ENCODE assay signal across 8 mouse cellular contexts in the genomic region with DNA sequence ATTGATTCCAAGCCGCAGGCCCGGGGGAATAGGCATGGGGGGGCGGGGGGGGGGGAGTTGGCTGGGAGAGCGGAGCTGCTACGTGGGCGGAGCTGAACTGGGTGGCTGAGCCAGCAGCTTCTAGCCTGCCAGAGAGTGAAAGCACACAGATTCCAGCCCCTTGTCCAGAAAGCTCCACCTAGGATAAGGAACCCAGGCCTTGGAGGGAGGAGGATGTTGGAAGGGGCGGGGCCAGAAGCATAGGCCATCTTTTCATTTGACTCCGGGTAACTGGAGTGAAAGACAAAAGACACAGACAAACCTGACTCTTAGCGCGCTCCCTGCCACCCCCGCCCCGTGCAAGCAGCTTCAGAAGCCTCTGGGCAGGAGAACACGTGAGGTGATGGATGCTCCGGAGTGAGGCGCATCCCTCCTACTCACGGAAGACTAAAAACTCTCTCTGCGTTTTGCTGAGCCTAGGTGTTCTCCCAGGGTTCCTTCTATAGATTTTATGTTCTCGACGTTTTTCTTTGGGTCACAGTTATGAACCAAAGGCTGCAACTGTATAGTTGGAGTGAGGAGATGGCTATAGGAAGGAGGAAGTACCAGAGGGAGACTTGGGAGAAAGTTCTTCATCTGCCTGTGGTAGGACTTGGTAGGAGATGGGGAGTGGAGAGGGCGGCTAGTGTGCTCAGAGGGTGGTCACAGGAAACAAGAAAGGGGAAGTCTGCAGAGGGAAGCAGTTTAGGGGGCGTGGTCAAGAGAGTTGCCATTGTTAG.
DNase-seq lines count a peak whose midpoint lies in the region; ATAC-seq and TF ChIP-seq lines count a peak whose summit lies in the region.

No protein-coding gene starts in this region.

- TF ChIP-seq CTCF in liver, postnatal 0 days (IDR thresholded peaks at IDR 0.05; ENCODE audit: low read depth) = no peak

- peak; percentile 44 for DNase-seq in CD4-positive helper T cell, adult 2 months (ENCODE audit: low read depth, low spot score)
- peak; percentile 86 for DNase-seq in brain, adult 2 months (ENCODE audit: low read depth, low spot score)
- peak; percentile 79 to 82 for DNase-seq in heart, postnatal 10 days
- peak; percentile 80 to 87 for DNase-seq in kidney, postnatal 4 days
- peak; percentile 42 for DNase-seq in liver, postnatal 0 days
- DNase-seq in testis, postnatal 14 days (ENCODE audit: low spot score) = peak; percentile 75

- no peak for TF ChIP-seq EP300 in liver, postnatal 0 days (IDR thresholded peaks at IDR 0.05; ENCODE audit: low read depth)

- under 1% methylated on average over 21 of the region's 21 CpGs for WGBS in forebrain, embryonic 13.5 days
- 2% methylated on average over 20 of the region's 21 CpGs for WGBS in liver, postnatal 0 days (ENCODE audit: insufficient replicate concordance)
- WGBS in neural tube, embryonic 13.5 days = under 1% methylated on average over 21 of the region's 21 CpGs

- peak overlapping the region; percentile 70 for H3K4me2 ChIP-seq in forebrain, embryonic 13.5 days
- peak overlapping the region; percentile 53 for H3K4me2 ChIP-seq in liver, postnatal 0 days (ENCODE audit: low read depth, low read length)
- H3K4me2 ChIP-seq in neural tube, embryonic 13.5 days = peak overlapping the region; percentile 72

- ATAC-seq in forebrain, embryonic 13.5 days = peak; percentile 93
- ATAC-seq in liver, postnatal 0 days = peak; percentile 73
- ATAC-seq in neural tube, embryonic 13.5 days (ENCODE audit: low read depth) = peak; percentile 93

- H3K4me1 ChIP-seq in forebrain, embryonic 13.5 days = peaks cover 17% of the 10 kb centered on the region
- H3K4me1 ChIP-seq in liver, postnatal 0 days (ENCODE audit: insufficient read depth) = 0 out of 2 replicates have a peak, but pooled peaks cover 6% of the 10 kb centered on the region
- peaks cover 26% of the 10 kb centered on the region for H3K4me1 ChIP-seq in neural tube, embryonic 13.5 days (replicated peaks)

- H3K27ac ChIP-seq in forebrain, embryonic 13.5 days = peak overlapping the region; percentile 62
- H3K27ac ChIP-seq in liver, postnatal 0 days (ENCODE audit: low read depth) = no peak overlapping the region
- peak overlapping the region; percentile 63 for H3K27ac ChIP-seq in neural tube, embryonic 13.5 days (replicated peaks)

- H3K4me3 ChIP-seq in forebrain, embryonic 13.5 days = peak overlapping the region; percentile 41
- peak overlapping the region; percentile 11 for H3K4me3 ChIP-seq in liver, postnatal 0 days (ENCODE audit: low read depth, low read length)
- H3K4me3 ChIP-seq in neural tube, embryonic 13.5 days = peak overlapping the region; percentile 38

- H3K9ac ChIP-seq in forebrain, embryonic 13.5 days = peak overlapping the region; percentile 58
- no peak overlapping the region for H3K9ac ChIP-seq in liver, postnatal 0 days (replicated peaks)
- peak overlapping the region; percentile 66 for H3K9ac ChIP-seq in neural tube, embryonic 13.5 days

- intact Hi-C loops in heart, postnatal 10 days (cut with DNase I) = loop anchor here (5.0 kb wide), 2 partner anchors 51 to 81 kb away; no protein-coding TSS in a partner anchor

- H3K36me3 ChIP-seq in forebrain, embryonic 13.5 days (ENCODE audit: poor library complexity, severe bottlenecking) = no peaks in the 10 kb centered on the region
- no peaks in the 10 kb centered on the region for H3K36me3 ChIP-seq in liver, postnatal 0 days (replicated peaks; ENCODE audit: insufficient read depth, low read length)
- no peaks in the 10 kb centered on the region for H3K36me3 ChIP-seq in neural tube, embryonic 13.5 days

- H3K27me3 ChIP-seq in forebrain, embryonic 13.5 days = no peaks in the 10 kb centered on the region; the same call in 1 of the 2 replicates
- H3K27me3 ChIP-seq in liver, postnatal 0 days (ENCODE audit: insufficient read depth, low read length) = no peaks in the 10 kb centered on the region
- peaks cover 45% of the 10 kb centered on the region for H3K27me3 ChIP-seq in neural tube, embryonic 13.5 days

- no peaks in the 10 kb centered on the region for H3K9me3 ChIP-seq in forebrain, embryonic 13.5 days (replicated peaks)
- no peaks in the 10 kb centered on the region for H3K9me3 ChIP-seq in liver, postnatal 0 days (ENCODE audit: low read length)
- no peaks in the 10 kb centered on the region for H3K9me3 ChIP-seq in neural tube, embryonic 13.5 days
